Mouse (Mus musculus): ENCODE measurements at regions not wholly inside any gene's neighbourhood (a gene's known extent, or its start where the extent isn't known, plus 50 kb on each side); places are given as distances from the start of the nearest gene placed in this dataset.

- DNase-seq (ENCODE audit: low read depth, low spot score), result no peak
Measured at GRCm38 (mm10) chr9:93130561-93130960, 588.5 kb downstream of the Plod2 start.

- DNase-seq (ENCODE audit: low read depth, low spot score), result no peak
Measured at GRCm38 (mm10) chr9:93131620-93132200, 589.7 kb downstream of the Plod2 start.

GRCm38 (mm10) chr9:93136349-93136748, 594.3 kb downstream of the Plod2 start:
- DNase-seq (ENCODE audit: low read depth, low spot score), result no peak

- no peak for DNase-seq (ENCODE audit: low read depth, low spot score)
Measured at GRCm38 (mm10) chr9:93170071-93170470, 628.0 kb downstream of the Plod2 start.

GRCm38 (mm10) chr9:93186638-93187037, 644.6 kb downstream of the Plod2 start:
- no peak for DNase-seq (ENCODE audit: low read depth, low spot score)

- no peak for DNase-seq (ENCODE audit: low read depth, low spot score)
Measured at GRCm38 (mm10) chr9:93232562-93232961, 690.5 kb downstream of the Plod2 start.

- no peak for DNase-seq (ENCODE audit: low read depth, low spot score)
Measured at GRCm38 (mm10) chr9:93252146-93252545, 710.1 kb downstream of the Plod2 start.

- no peak for DNase-seq (ENCODE audit: low read depth, low spot score)
Measured at GRCm38 (mm10) chr9:93297332-93297731, 755.3 kb downstream of the Plod2 start.

GRCm38 (mm10) chr9:93306753-93307152, 764.7 kb downstream of the Plod2 start:
- no peak for DNase-seq (ENCODE audit: low read depth, low spot score)

GRCm38 (mm10) chr9:93328997-93329682, 787.1 kb downstream of the Plod2 start:
- DNase-seq (ENCODE audit: low read depth, low spot score), result no peak

Measured in retina, adult 2 months (tissue).